ENCODE assay signal across 8 mouse cellular contexts in the genomic region with DNA sequence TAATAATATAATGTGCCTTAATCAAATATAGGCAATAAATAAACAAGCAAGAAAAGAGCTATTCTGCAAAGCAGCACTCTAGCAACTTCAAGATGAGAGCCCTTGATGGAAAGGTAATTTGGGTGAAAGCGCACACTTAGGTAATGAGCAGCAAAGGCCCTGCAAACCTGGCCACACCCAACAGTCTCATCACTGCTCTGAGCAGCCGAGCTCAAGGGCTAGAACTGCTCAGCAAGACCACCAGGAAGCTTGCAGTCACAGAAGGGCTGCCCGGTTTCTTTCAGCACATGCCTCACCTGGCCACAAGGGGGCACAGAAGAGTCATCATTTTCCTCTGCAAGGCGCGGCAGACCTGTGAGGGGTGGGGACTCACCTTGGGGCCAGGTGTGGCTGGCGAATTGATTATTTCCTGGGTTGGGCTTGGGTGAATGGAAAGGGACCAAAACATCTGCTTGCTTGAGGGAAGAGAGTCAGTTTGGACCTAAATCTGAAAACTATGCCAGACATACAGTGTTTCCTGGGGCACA.
DNase-seq lines count a peak whose midpoint lies in the region; ATAC-seq and TF ChIP-seq lines count a peak whose summit lies in the region.

No protein-coding gene starts in this region.

- H3K9ac ChIP-seq in forebrain, embryonic 13.5 days: no peak overlapping the region

- 18% methylated on average over 6 of the region's 6 CpGs for WGBS in forebrain, embryonic 13.5 days
- 18% methylated on average over 6 of the region's 6 CpGs for WGBS in olfactory bulb, adult 2 months

- no peaks in the 10 kb centered on the region for H3K36me3 ChIP-seq in forebrain, embryonic 13.5 days (ENCODE audit: poor library complexity, severe bottlenecking)

- ATAC-seq in forebrain, embryonic 13.5 days: peak; percentile 43; the same call in 1 of the 2 replicates

- no peak overlapping the region for H3K4me3 ChIP-seq in forebrain, embryonic 13.5 days
- no peak overlapping the region for H3K4me3 ChIP-seq in olfactory bulb, adult 2 months (ENCODE audit: insufficient read depth, low read depth, low read length)

- no peaks in the 10 kb centered on the region for H3K9me3 ChIP-seq in forebrain, embryonic 13.5 days (replicated peaks)

- H3K4me2 ChIP-seq in forebrain, embryonic 13.5 days: no peak overlapping the region

- H3K27me3 ChIP-seq in forebrain, embryonic 13.5 days: peaks cover 16% of the 10 kb centered on the region

- no peak overlapping the region for H3K27ac ChIP-seq in forebrain, embryonic 13.5 days
- no peak overlapping the region for H3K27ac ChIP-seq in olfactory bulb, adult 2 months (ENCODE audit: insufficient read depth, low read depth, low read length)

- peaks cover 4% of the 10 kb centered on the region; the same call in 1 of the 2 replicates for H3K4me1 ChIP-seq in forebrain, embryonic 13.5 days
- peaks cover 11% of the 10 kb centered on the region for H3K4me1 ChIP-seq in olfactory bulb, adult 2 months (ENCODE audit: control insufficient read depth, insufficient read depth, low read length)

- peak; percentile 17 for DNase-seq in heart, postnatal 4 days
- no peak for DNase-seq in heart, adult 9 months (ENCODE audit: low spot score in 2 of 2)
- peak; percentile 41 for DNase-seq in urinary bladder, postnatal 14 days (ENCODE audit: low spot score)
- DNase-seq in urinary bladder, postnatal 4 days (ENCODE audit: low spot score in 2 of 2): no peak
- no peak for DNase-seq in layer of hippocampus, adult 9-11 months
- DNase-seq in retina, embryonic 14.5 days (ENCODE audit: low spot score): no peak

- TF ChIP-seq CTCF in olfactory bulb, adult 2 months (IDR thresholded peaks at IDR 0.05; ENCODE audit: insufficient read depth, low read depth, low read length): peak; percentile 43; the same call in 1 of the 2 replicates

- TF ChIP-seq POLR2A in olfactory bulb, adult 2 months (IDR thresholded peaks at IDR 0.05; ENCODE audit: insufficient read depth, low read depth, low read length): no peak

Comparison
In these comparisons a context has a peak if more than half of its experiments do, and no peak if none do; other contexts are left out.
1. DNase-seq: peak in heart, postnatal 4 days (single experiment) and urinary bladder, postnatal 14 days (single experiment); none in heart, adult 9 months (0 of 2), urinary bladder, postnatal 4 days (0 of 2), layer of hippocampus, adult 9-11 months (single experiment) and retina, embryonic 14.5 days (single experiment).